Mouse (Mus musculus) megakaryocyte, embryonic 14.5 days (primary cell): ENCODE data around the gene Nsun5.

ENCODE experiments used
- FLI1 ChIP-seq: IDR thresholded peaks from 2 replicates; pipeline ENCODE4 v1.6.1; 2012; ENCODE audit warnings: low read length, inconsistent platforms, mixed read lengths
- GATA1 ChIP-seq: IDR thresholded peaks from 3 replicates; pipeline ENCODE4 v1.6.1; 2012; ENCODE audit warnings: mixed read lengths, low read length, inconsistent platforms, borderline replicate concordance

- TF ChIP-seq GATA1 (no peak), FLI1 (no peak)
Observed at GRCm38 (mm10) chr5:135363540-135363939, 6.2 kb upstream of the Nsun5 start.
